Mouse (Mus musculus) stomach, embryonic 14.5 days (tissue): Measurements from ENCODE around the gene Pcca. TPM values are rescaled to one million over a fixed set of nuclear protein-coding genes. Genes with fewer than 3 reads are reported as not detected.

ENCODE experiments used
- ATAC-seq: fragments of 200-750 bp; cut with Nextera tagmentation; 2 replicates; pipeline ENCODE4 v1.8.0; 2017; ENCODE audit warnings: low read depth, moderate TSS enrichment; ENCODE audit not compliant: insufficient number of reproducible peaks, insufficient read depth, low FRiP score
- H3K27ac ChIP-seq: fragments of 300-500 bp; sonication (generic); 2 replicates; pipeline ENCODE4 v1.5.1; 2014; ENCODE audit warnings: mild to moderate bottlenecking, low read length, moderate library complexity, mixed read lengths
- H3K27me3 ChIP-seq: fragments of 300-500 bp; sonication (generic); 2 replicates; pipeline ENCODE4 v1.6.1; 2014; ENCODE audit warnings: low read length, control low read depth, mixed read lengths; ENCODE audit not compliant: control insufficient read depth, insufficient read depth
- H3K36me3 ChIP-seq: fragments of 300-500 bp; sonication (generic); 2 replicates; pipeline ENCODE4 v1.6.1; 2014; ENCODE audit warnings: mild to moderate bottlenecking, control low read depth, low read length, moderate library complexity, mixed read lengths; ENCODE audit not compliant: control insufficient read depth, insufficient read depth
- H3K4me1 ChIP-seq: fragments of 300-500 bp; sonication (generic); 2 replicates; pipeline ENCODE4 v1.6.1; 2014; ENCODE audit warnings: low read length, control low read depth, mixed read lengths; ENCODE audit not compliant: control insufficient read depth, insufficient read depth
- H3K4me2 ChIP-seq: fragments of 300-500 bp; sonication (generic); replicated peaks from 2 replicates; pipeline ENCODE4 v1.6.1; 2014; ENCODE audit warnings: low read depth, low read length, control low read depth
- H3K4me3 ChIP-seq: fragments of 300-500 bp; sonication (generic); 2 replicates; pipeline ENCODE4 v1.5.1; 2014; ENCODE audit warnings: low read depth, low read length, control low read depth
- H3K9ac ChIP-seq: fragments of 300-500 bp; sonication (generic); replicated peaks from 2 replicates; pipeline ENCODE4 v1.6.1; 2014; ENCODE audit warnings: low read depth, mild to moderate bottlenecking, control low read depth, low read length, moderate library complexity, mixed read lengths
- H3K9me3 ChIP-seq: fragments of 300-500 bp; sonication (generic); 2 replicates; pipeline ENCODE4 v1.6.1; 2016; ENCODE audit warnings: low read depth, low read length, control low read depth; ENCODE audit not compliant: control insufficient read depth
- WGBS: fragments of 180-500 bp; shearing (Covaris S2); extraction: QIAGEN DNeasy Blood & Tissue Kit; methylation state at CpG from one replicate; pipeline ENCODE4 v1.1.7; 2014; 5-methylcytosine and 5-hydroxymethylcytosine counted together
- polyA plus RNA-seq: library from polyadenylated mRNA; unstranded; fragments of >200 nt; fragmentation: Nextera tagmentation; extraction: Ambion mirVana; gene quantifications from 2 replicates; pipeline ENCODE4 v1.2.1, GENCODE M21; 2014

The Pcca gene
- polyA plus RNA-seq, 1 experiment from 2014 or later: 18.7 TPM

DNA sequence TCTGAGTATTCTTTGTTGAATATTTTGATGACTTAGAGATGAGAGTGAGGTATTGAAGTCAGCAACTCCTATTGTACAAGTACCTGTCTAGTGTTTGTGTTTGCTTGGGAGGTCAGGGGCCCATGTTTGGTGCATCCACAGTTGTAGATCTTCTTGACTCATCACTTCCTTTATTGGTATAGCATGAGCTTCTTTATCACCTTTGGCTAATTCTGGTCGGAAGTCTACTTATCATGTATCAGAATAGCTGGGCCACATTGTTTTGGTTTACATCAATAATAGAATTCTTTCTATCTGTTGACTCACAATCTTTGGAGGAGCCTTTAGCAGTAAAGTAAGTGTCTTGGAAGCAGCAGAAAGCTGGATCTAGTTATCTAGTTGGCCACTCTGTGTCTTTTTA is 108.3 kb downstream of the Pcca start:
- no peaks in the 10 kb centered on the region for H3K36me3 ChIP-seq
- WGBS: 86% methylated on average over 1 of the region's 1 CpGs

DNA sequence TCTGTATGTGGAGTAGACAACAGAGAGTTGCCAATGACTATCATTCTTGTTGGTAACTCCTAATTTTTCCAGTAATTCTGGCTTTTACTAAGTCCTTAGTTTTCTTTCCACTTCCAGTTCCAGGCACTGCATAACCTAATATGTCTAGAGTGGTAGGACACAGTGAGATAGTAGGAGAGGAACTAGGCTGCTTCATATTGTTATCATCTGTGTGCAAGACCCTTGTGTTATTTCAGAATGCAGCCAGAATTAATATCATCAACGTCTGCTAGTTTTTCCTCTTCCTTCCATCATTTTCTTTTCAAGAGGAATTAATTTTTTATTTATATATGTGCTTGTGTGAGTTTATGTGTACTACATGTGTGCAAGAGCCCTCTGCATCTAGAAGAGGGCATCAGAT is 114.1 kb downstream of the Pcca start:
- Histone ChIP-seq H3K36me3 (no peaks in the 10 kb centered on the region), H3K27me3 (no peaks in the 10 kb centered on the region), H3K9me3 (no peaks in the 10 kb centered on the region), H3K4me1 (no peaks in the 10 kb centered on the region), H3K27ac (no peak overlapping the region), H3K9ac (no peak overlapping the region), H3K4me3 (no peak overlapping the region), H3K4me2 (no peak overlapping the region)
- no peak for ATAC-seq
- 77% methylated on average over 1 of the region's 1 CpGs for WGBS

More for the DNA sequence above, 108.3 kb downstream of the Pcca start:
- Histone ChIP-seq H3K4me3 (no peak overlapping the region), H3K4me1 (no peaks in the 10 kb centered on the region), H3K27ac (no peak overlapping the region), H3K9me3 (no peaks in the 10 kb centered on the region), H3K9ac (no peak overlapping the region), H3K27me3 (no peaks in the 10 kb centered on the region), H3K4me2 (no peak overlapping the region)
- no peak for ATAC-seq

DNA sequence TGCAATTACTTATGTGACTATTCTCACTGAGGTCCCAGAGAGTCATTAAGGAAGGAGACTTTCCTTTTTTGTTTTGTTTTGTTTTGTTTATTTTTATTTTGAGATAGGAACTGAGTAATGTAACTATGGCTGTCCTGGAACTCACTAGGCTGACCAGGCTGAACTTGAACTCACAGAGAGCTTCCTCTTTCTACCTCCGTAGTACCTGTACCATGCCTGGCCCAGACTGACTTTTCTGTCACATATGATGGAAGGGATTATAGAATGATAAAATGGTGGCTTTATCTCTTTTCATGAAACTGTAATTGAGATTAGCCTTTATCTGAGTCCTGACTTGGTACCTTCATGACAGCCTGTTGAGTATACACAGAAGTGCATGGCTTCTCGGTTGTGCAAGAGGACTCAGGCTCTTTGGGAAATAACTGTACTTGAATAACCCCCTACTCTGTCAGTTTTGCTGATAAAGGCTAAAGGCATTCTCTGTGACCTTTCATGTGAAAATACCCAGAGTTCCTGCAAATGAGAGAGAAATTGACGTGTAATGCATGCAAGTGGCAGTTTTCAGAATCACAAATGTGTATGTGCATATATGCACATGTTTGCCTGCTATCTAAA is 115.3 kb downstream of the Pcca start:
- ATAC-seq: no peak
- no peaks in the 10 kb centered on the region for H3K9me3 ChIP-seq
- H3K4me2 ChIP-seq: no peak overlapping the region
- no peaks in the 10 kb centered on the region for H3K27me3 ChIP-seq
- H3K4me3 ChIP-seq: no peak overlapping the region
- no peaks in the 10 kb centered on the region for H3K4me1 ChIP-seq
- no peaks in the 10 kb centered on the region for H3K36me3 ChIP-seq
- H3K27ac ChIP-seq: no peak overlapping the region
- H3K9ac ChIP-seq: no peak overlapping the region
- WGBS: 69% methylated on average over 3 of the region's 3 CpGs

DNA sequence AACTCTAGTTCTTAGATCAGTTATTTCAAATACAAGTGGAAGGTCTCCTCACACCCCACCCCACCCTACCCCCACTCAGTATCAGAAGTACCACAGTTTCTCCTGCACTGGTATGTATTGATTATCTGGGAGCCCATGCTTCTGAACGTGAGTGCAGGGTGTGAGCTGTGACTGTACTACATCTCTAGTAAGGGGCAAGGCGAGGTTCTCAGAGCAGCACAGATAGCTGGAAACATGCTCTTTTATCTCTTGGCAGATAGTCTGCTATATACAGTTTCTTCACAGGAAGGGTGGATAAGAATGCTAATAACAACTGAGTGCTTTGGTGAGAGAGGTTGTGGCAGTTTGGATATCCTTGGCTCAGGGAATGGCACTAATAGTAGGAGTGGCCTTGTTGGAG is 117.6 kb downstream of the Pcca start:
- Histone ChIP-seq H3K36me3 (no peaks in the 10 kb centered on the region), H3K27me3 (no peaks in the 10 kb centered on the region), H3K4me2 (no peak overlapping the region), H3K27ac (no peak overlapping the region), H3K4me3 (no peak overlapping the region), H3K9ac (no peak overlapping the region), H3K4me1 (no peaks in the 10 kb centered on the region), H3K9me3 (no peaks in the 10 kb centered on the region)
- no peak for ATAC-seq
- WGBS: 82% methylated on average over 2 of the region's 2 CpGs

DNA sequence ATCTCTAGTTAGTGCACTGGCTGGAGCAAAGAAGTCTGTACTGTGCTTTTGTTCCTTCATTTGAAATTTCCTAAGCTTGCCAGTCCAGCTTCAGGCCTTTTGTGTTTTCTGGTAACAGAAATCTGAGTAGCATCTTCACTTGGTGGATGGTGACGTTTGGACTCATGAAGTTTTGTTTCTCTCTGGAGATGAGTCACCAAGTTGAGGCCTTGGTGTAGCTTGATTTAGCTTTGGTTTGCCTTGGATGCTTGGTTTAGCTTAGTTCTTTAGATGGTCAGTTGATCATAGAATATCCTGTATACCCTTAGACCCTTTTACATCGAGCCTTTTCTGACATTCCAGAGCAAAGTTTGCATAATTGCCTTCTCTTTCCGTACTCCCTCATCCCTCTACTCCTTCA is 141.5 kb downstream of the Pcca start:
- no peak overlapping the region for H3K4me2 ChIP-seq
- no peaks in the 10 kb centered on the region for H3K4me1 ChIP-seq
- no peaks in the 10 kb centered on the region for H3K27me3 ChIP-seq
- H3K9ac ChIP-seq: no peak overlapping the region
- no peak for ATAC-seq
- H3K4me3 ChIP-seq: no peak overlapping the region
- no peak overlapping the region for H3K27ac ChIP-seq
- WGBS: 78% methylated on average over 3 of the region's 3 CpGs
- no peaks in the 10 kb centered on the region for H3K36me3 ChIP-seq
- no peaks in the 10 kb centered on the region for H3K9me3 ChIP-seq

DNA sequence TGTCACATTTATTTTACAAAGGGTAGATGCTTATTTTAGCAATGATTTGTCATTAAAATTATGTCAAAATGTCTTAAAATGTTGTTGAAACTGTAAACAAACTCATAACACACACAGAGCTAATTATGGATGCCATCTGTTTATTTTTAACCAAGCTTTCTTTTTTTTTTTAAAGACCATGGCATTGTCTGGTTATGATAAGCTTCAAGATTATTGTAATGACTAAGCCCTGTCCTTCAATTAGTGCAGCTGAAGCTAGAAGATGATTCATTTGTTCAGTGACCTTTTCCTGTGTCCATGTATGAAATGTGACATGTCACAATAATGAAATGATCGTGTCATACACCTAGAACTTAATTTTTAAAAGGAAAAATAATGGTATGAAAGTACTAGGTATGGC is 149.5 kb downstream of the Pcca start:
- H3K9me3 ChIP-seq: no peaks in the 10 kb centered on the region
- H3K4me1 ChIP-seq: no peaks in the 10 kb centered on the region
- no peaks in the 10 kb centered on the region for H3K36me3 ChIP-seq
- no peak for ATAC-seq
- H3K9ac ChIP-seq: no peak overlapping the region
- WGBS: 79% methylated on average over 1 of the region's 1 CpGs
- no peaks in the 10 kb centered on the region for H3K27me3 ChIP-seq
- H3K4me3 ChIP-seq: no peak overlapping the region
- no peak overlapping the region for H3K27ac ChIP-seq
- H3K4me2 ChIP-seq: no peak overlapping the region

DNA sequence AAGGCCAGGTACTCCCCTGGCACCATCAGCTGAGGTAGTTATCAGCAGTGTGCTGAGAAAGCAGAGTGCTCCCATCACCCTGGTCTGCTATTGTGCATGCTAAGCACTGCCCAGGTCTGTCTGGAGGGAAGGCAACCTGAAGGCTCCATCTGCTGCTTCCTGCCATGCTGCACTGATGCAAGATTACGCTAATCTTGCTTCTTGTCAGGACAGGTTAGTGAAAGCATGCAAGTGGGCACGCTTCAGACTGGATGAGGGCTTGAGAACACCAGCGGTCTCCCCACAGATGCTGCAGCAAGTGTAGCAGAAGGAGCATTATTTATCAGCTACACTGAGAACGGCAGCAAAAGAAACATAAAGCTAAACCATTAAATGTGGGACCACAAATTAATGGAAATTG is 150.1 kb downstream of the Pcca start:
- Histone ChIP-seq H3K27ac (no peak overlapping the region), H3K36me3 (no peaks in the 10 kb centered on the region), H3K4me3 (no peak overlapping the region), H3K4me2 (no peak overlapping the region), H3K9me3 (no peaks in the 10 kb centered on the region), H3K4me1 (no peaks in the 10 kb centered on the region), H3K9ac (no peak overlapping the region), H3K27me3 (no peaks in the 10 kb centered on the region)
- no peak for ATAC-seq
- WGBS: 80% methylated on average over 4 of the region's 4 CpGs

DNA sequence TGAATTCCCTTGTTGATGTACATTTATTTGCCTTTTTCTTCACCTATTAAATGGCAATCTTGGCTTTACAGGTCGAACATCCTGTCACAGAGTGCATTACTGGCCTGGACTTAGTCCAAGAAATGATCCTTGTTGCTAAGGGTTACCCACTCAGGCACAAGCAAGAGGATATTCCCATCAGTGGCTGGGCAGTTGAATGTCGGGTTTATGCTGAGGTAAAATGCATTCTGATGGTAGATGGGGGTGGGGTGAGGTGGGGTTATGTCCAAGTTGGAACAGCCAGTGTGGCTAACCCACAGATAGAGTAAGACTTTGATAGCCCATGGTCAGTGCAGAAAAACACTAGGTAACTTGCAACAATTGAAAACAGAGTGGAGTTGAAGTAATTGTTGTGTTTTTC is 150.7 kb downstream of the Pcca start:
- Histone ChIP-seq H3K4me3 (no peak overlapping the region), H3K9ac (no peak overlapping the region), H3K4me2 (no peak overlapping the region), H3K27ac (no peak overlapping the region), H3K36me3 (no peaks in the 10 kb centered on the region), H3K4me1 (no peaks in the 10 kb centered on the region), H3K9me3 (no peaks in the 10 kb centered on the region), H3K27me3 (no peaks in the 10 kb centered on the region)
- no peak for ATAC-seq
- WGBS: 25% methylated on average over 2 of the region's 2 CpGs

DNA sequence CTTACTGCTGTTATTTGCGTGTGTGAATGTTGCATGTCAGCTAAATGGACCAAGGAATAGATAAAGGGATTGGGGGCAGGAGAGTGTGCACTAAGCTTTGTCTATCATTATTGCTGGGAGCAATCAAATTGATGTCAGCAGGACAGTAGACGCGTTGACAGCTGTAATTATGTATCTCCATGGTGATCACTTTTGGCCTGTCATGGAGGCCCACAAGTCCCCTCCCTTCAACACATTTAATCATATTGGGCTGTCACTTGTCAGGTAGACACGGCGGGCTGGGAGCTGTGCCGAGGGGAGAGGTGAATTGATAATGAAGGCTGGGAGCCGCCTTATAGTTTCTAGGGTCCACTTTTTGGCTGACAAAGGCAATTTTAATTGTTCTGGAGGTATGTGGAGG is 153.3 kb downstream of the Pcca start:
- Histone ChIP-seq H3K27ac (no peak overlapping the region), H3K9ac (no peak overlapping the region), H3K4me2 (no peak overlapping the region), H3K4me3 (no peak overlapping the region), H3K36me3 (no peaks in the 10 kb centered on the region), H3K9me3 (no peaks in the 10 kb centered on the region), H3K27me3 (no peaks in the 10 kb centered on the region), H3K4me1 (no peaks in the 10 kb centered on the region)
- WGBS: 79% methylated on average over 7 of the region's 7 CpGs
- no peak for ATAC-seq
